Mouse (Mus musculus) Muller cell, postnatal 12 days (primary cell): ENCODE results near the gene Ptma.
"Not testable (repeated sequence)": the region's sequence is repeated elsewhere in the genome, so short reads cannot be mapped to it uniquely, and the experiment has no call there.

Experiments
- DNase-seq: peaks from one replicate; pipeline ENCODE4 v3.0.0-alpha.2; 2015; ENCODE audit errors: inconsistent ontology term

Gene Ptma

DNA sequence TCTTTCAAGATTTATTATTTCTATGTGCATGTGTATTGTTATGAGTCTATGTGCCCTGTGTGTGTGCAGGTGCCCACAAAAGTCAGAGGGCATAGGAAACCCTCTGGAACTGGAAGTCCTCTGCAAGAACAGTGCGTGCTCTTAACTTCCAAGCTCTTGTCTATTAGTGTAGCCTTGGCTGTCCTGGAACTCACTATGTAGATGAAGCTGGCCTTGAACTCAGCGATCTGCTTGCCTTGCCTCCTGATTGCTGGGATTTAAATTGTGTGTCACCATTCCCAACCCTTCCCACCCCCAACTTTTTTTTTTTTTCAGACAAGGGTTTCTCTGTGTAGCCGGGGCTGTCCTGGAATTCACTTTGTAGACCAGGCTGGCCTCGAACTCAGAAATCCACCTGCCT lies 30.2 kb upstream of the Ptma start:
- no peak for DNase-seq

DNA sequence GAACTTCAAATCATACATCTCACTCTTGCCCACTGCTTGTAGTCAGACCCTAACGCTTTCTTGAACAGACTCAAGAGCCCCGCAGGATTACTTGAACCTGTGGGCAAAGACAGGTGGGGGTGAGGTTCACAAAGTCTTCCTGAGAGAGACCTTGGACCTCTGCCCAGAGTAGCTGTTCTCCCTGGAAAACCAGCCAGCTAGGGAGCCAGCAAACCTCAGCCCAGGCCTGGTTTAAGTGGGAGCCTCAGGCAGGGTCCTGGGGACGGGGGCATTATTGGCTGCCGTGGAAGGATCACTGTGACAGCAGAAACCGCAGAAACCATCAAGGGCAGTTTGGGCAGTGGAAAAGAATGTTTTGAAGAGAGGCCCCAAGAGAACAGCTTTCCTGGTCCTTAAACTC lies 29.2 kb upstream of the Ptma start:
- no peak for DNase-seq

DNA sequence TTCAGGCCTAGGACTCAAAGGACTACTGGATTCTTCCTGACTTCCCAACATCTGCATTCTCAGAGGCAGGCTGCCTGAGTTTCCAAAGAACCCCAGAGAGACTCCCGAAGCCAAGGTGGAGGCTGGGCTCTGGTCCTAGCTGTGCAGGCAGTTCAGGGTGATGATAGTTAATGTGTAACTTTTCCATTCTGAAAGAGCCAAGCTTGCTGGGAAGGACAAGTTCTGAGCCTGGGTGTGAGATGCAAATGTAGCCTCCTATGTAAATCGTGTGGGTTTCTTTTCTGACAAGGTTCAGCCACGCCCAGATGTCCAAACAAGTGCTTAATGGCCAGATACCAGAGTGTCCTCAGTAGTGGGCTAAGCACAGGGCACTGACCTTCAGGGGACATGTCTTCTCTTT lies 28.5 kb upstream of the Ptma start:
- DNase-seq = no peak

DNA sequence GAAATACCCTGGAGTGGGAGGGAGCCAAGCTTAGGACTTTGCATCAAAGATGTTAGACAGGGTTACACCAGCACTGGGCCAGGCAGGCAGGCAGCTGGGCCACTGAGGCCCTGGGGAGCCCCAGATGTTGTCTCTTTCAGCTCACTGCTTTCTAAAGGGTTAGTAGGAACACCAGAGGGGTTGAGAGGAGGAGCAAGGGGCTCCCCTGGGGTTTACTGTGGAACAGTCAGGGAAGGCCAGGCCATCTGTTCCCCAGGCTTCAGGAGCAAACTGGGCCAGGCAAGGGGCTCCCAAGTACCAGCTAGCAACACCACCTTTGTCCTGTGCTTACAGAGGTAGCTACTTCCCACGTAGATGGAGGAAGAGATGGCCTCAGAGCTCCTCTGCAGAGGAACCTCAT lies 27.9 kb upstream of the Ptma start:
- no peak for DNase-seq

DNA sequence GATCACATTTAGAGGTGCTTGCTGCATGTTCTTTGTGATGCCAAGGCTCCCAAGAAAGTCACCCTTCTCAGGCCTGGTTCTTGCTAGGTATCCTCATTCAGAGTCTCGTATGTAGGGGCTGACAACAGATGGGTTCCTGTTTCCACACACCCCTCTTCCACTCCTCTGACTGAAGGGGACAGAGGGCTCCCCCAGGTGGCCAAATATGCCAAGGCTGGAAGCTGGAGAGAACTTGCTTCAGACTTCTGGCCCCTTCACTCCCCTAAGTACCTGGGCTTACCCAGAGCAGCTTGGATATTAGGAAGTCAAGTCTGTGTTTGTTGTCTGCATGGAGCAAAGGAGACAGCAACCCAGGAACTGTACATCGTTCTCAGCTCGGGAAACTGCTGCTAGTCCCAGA lies 26.6 kb upstream of the Ptma start:
- DNase-seq = peak; percentile 62

DNA sequence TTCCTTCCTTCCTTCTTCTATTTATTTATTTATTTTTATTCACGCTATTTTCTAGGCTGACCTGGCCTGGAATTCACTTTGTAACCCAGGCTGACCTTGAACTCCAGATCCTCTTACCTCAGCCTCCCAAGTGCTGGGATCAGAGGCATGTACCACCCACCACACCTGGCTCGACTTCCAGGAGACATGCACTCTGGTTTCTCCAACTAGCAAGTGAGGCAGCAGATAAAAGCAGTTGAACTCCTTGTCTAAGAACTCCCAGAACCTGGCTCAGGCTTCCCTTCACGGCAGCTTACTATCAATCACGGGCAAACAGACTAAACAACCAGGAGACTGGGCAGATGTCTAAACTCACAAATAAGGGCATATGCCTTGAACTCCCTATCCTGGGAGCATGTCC lies 25.8 kb upstream of the Ptma start:
- no peak for DNase-seq

DNA sequence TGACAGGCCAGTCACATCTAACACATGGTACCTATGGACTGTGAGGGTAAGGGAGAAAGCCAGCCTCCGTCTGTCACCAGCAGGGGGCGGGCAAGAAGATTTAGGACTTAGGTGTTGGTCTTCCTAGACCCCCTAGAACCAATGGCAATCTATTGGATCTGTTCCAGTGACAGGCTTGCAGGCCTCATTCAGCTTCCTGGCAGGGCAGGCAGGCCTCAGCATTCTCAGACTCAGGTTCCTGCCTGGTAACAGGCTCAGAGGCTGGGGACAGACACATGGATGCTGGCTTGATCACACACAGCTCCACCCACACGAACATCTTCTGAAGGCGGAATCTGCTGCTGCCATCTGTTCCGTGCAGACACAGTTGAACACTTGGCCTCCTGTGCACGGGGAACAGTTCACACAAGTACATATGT lies 25.4 kb upstream of the Ptma start:
- DNase-seq = no peak

DNA sequence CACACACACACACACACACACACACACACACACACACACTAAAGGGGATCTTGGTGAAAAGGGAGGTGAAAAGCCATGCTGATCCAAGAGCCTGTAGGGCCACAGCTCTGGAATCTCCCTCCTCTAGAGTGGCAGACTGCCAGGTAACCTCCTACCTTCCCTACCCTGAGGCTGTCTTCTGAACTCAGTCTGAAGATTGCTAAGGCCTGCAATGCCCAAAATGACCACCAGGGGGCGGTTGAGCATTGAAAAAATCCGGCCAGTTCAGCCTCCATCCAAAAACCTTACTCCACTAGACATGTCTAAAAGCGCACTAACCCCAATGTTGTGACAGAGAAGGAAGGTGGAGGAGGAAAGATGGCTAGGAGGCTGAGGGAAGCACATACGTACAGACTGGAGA lies 25.0 kb upstream of the Ptma start:
- DNase-seq = peak; percentile 88

DNA sequence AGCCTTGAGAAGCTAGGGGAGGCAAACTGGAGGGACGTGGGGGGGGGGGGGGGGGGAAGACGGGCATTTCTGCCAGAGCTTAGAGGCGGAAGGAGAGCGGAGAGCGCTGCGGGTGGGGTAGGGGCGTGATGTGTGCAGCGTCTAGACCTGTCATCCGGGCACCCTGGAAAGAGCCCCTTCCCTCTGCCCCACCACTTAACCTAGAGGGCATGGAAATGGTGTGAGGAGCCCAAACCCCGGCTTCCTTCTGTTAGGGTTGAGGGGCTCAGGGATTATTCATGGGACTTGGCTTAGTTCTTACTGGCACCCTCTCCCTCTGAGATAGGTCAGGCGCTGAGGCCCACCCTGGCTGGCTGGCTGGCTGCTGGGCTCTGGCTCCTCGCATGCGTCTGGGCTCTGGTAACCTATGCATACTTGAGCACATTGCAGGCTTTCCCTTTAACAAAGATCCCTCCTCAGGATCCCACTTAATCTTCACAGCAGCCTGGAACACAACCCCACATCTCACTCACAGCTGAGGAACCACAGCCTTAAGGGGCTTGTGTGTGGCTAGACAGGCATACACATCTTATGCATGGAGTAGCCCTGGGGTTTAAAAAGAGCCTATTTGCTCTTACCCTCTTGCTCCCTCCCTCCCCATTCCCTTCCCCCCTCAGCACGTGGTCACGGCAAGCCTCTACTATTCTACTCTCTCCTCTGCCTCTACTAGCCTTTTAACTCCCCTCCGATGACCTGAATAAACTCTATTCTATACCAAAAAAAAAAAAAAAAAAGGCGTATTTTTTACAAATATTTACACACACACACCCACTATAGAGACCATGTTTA lies 24.1 kb upstream of the Ptma start:
- DNase-seq = no peak

DNA sequence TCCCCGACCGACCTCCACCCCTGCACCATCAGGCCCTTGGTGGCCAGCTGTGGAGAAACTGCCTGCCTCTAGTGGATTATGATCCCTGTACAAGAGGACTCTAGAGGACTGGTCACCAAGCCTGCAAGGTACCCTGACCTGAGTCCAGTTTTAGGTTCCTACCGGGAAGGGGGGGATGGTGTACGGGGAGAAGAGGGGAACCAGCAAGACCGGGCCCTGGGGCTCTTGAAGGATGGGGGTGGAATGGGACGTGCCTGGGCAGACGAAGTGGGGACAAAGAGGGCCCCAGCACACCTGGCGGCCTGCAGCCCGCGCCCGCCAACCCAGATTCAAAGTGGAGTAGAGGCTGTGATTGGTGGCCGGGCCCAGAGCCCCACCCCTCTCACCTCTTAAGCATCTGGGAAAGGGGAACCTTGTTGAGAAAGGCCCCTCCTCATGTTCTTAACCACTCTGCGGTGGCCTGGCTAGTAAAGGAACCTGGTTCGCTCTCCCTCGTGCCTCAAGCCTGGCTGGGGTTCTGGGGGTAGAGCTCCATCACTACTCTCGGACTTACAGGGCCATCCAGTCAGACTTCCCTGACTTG lies 23.3 kb upstream of the Ptma start:
- DNase-seq = no peak

DNA sequence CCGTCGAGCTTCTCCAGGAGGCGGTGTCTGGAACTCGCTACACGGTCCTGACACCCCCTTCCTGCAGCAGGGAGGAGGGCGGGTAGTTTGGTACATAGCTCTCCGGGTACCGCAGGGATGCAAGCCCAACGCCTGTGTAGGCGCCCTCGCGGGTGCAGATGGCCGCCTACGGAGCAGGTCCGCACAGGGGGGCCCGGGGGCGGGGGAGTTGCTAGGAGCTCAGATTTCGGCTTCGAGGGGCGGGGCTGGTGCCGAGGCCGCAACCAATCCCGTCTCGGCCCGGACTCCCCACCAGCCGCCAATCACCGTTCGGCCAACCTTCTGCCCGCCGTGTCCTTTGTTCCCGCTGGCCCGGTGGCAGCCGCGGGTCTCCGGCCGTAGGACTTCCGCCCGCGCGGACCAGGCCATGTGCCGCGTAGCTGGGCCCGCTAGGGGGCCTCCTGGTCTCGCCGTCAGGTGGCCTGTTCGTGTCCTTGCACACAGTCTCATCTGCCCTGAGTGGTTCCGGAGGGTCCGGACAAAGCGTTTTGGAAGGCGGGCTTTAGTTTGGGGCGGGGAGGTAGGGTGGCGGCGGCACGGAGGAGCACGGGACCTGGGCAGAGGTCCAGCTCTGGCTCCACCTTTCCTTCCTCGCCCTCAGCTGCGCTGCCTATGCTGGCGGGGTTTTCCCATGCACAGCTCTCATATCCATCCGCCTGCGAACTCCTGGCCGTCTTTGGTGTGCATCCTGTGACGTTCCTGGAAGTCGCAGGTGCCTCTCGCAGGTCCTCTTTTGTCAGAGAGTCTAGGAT lies 22.4 kb upstream of the Ptma start:
- peak; percentile 97 for DNase-seq

DNA sequence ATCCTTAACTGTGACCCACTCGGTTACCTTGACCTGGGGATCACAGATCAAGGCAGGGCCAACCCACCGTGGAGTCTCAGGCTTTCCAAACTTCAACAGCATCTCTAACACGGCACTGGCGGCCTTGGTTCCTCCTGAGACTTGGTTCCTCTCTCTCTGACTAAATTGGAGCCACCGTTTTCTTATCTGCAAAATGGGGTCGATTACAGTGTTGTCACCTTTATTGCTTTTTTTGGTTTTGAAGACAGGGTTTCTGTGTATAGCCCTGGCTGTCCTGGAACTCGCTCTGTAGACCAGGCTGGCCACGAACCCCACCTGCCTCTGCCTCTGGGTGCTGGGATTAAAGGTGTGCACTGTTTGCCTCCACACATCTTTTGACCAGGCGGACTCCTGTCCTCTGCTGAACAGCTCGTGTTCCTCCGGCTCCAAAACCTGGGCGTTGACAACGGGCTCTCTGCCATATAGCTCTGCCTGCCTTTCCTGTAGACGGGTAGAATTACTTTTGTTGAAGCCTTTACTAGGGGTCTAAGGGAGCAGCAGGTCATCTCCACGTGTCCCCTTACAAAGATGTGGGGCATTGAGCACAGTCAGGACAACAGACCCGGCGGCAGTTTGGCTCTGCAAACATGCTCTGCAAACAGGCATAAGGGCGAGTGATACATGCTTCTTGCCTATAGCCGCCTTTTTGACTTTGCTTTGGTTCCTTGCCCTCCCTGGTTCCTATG lies 21.7 kb upstream of the Ptma start:
- DNase-seq = no peak

DNA sequence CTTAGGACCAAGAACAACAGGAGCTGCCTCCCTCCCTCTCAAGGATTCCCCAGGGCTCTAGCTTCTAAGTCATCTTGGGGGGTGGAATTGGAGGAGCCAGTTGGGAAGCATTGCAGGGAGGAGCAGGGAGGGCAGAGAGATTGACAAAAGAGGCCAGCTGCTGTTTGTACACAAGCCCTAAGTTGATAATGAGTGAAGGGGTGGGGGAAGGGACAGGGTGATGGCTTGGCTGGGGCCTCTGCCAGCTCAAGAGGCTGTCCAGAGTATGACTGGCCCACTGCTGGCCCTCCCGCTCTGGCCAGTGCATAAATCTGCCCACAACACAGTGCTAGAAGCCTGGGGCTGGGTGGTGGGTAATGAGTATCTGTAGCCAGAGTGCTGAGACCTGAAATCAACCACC lies 21.1 kb upstream of the Ptma start:
- DNase-seq = peak; percentile 59

DNA sequence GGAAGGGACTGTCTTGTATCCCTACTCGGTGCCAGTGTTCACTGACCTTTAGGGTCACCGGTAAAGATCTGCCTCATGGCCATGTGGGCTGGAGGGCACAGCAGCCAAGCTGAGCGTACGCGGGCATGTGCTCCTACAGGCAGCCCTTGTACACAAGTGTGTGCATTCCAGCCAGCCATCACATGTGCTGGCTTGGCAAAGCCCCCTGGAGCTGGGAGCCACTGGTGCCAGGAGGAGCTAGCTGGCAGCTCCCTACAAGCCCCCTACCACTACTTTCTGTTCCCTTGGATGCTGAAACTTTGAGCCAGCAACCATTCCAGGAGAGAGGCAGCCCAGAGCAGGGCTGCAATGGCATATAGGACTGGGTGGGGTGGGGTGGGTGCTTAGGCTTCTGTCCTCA lies 20.1 kb upstream of the Ptma start:
- DNase-seq = no peak

DNA sequence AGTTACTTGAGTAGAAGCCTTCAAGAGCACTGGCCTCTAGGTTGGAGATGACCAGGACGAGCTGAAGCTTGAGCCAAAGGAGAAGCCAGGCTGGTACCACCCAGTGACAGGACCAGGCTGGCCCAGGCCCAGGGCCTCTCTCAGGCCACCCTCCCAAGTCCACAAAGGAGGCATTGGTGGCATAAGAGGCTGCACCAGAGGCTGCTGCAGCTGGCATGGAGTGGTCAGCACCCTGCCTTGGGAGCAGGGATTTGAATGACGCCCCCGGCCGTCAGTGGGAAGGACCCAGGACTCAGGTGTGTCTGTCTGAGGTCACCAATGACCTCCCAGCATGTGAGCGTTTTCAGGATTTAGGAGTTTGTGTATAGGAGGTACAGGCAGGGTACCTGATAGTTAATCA lies 18.7 kb upstream of the Ptma start:
- DNase-seq = no peak

DNA sequence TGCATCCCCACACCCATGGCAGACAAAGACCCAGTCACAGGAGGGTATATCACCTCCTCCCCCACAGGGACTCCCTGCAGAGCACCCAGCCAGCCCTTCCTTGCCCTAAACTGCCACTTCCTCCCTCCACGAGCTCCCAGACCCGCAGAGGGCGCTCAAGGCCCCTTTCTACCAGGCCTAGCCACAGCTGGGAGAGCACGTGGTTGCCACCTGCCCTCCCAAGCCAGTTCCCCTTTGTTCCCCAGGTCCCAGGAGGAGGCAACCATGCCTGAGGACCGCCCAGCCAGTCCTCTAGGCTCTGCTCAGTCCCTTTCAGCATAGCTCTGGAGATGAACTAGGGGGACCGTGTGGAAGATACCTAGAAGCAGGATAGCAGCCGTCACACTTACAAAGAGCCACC lies 17.1 kb upstream of the Ptma start:
- DNase-seq = peak; percentile 75

DNA sequence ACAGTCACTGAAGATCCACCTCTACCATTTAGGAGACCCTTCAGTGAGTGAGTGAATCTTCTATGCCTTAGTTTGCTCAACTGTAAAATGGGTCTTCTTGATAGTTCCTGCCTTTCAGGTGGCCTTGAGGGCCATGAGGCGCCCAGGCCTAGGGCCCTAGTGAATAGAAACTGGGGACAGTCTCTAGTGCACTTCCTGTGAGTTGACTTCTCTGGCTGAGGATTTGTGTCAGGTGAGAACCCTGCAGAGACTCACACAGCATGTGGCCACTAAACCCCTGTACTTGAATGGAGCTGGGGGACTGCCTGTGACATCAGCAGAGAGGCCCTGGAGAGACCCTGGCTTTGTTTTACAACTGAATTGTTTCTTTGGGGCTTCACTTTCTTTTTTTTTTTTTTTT lies 16.3 kb upstream of the Ptma start:
- DNase-seq = no peak

DNA sequence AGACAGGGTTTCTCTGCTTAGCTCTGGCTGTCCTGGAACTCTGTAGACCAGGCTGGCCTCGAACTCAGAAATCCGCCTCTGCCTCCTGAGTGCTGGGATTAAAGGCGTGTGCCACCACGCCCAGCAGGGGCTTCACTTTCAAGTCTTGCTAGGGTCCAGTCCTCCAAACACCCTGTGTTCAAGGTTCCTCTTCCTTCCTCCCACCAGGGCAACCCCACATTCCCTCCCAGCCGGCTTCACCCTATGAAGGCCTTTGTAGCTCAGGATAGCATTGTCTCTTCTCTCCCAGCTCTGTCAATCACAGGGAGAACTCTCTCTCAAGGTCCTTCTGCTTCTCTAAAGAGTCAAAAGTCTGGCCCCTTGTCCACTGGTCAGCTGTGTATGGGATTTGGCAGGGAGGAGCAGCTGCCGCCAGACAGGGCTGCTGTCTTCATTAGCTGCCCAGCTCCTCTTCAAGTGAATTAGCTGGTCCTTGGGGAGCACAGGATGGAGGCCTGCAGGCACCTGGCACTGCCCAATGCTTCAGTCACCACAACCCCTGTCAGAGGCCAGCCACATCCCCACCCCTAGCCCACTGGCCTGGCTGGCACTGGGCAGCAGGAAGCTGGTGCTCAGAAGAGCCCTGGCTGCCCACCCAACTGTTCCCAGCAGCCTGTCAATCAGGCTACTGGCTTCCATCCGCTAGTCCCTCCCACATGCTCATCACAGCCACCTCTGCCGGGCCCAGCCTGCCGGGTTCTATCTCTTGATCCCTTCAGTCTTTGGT lies 15.7 kb upstream of the Ptma start:
- no peak for DNase-seq

DNA sequence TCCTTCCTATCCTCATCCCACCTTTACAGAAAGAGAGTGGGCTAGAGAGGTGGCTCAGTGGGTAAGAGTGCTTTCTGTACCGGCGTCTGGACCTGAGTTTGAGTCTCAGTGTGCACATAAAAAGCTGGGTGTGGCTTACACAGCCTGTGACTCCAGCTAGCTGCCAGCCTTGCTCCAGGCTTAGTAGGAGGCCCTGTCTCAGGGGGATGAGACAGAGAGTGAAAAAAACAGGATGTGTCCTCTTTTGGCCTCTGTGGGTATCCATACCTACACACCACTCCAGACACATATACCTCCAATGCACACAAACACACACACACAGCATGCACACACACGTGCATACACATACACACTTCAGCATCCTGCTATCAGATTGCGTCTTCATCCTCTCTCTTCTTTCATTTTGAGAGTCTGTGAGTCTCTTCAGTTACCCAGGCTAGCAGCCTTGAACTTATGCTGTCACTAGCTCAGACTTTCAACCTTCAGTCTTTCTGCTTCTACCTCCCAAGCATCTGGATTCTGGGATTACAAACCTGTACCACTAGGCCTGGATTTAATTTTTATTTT lies 14.3 kb upstream of the Ptma start:
- no peak for DNase-seq

DNA sequence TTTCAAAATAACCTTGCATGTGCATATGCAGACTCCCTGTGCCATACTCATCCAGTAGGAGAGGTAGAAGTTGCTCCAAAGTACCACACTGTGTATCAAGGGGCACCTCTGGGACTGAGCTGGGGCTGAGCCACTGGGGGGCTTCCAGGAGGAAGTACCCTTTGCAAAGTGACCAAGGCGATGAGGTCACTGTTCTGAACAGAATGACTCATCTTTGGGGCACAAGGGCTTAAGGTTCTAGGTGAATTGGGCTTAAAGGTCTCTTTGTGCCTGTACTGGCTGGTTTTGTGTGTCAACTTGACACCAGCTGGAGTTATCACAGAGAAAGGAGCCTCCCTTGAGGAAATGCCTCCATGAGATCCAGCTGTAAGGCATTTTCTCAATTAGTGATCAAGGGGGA lies 13.5 kb upstream of the Ptma start:
- not testable (repeated sequence) for DNase-seq
